ENCODE assay signal across 8 mouse cellular contexts in the genomic region with DNA sequence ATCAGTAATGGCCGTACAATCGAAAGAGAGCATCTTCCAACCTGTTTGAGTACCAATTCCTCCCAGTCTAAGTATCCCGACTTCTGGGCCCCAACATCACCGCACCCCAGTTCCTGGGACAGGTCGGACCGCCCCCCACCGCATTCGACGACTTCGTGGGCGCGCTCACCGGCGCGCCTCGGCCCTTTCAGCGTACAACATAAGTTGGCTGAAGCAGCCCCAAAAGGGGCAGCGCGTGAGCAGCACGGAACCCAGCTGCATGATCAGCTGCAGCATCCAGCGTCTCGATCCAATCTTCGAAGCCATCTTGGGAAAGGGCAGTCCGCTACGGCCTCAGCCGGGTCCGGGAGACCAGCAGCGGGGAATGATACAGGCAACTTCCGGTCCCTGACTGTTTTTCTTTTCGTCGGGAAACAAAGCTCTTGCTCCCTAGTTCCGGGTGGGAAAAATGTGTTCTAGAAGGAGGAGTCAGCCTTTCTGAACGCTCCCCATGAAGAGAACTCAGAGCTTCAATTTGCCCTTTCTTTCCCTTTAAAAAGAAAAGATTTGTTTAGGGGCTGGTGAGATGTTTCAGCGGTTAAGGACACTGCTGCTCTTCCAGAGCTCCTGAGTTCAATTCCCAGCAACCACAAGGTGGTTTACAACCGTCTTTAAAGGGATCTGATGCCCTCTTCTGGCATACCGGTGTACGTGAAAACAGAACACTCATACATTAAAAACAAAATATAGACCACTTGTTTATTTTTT. TPM values are rescaled to one million over a fixed set of nuclear protein-coding genes. Genes with fewer than 3 reads are reported as not detected.
A peak's percentile ranks its signal among the peaks of the same experiment; 100 is the strongest.
DNase-seq lines count a peak whose midpoint lies in the region; ATAC-seq lines count a peak whose summit lies in the region.

A gene (minus strand): TSS at position 366 of the 747 bp plus-strand sequence.

- DNase-seq in T-cell, adult 2 months (ENCODE audit: low spot score) = peak; percentile 84
- DNase-seq in cerebellum, postnatal 36 days = peak; percentile 87 to 90
- peak; percentile 89 to 91 for DNase-seq in frontal cortex, postnatal 36 days (ENCODE audit: low spot score in 2 of 2)
- peak; percentile 84 for DNase-seq in left cerebral cortex, adult 11 months (ENCODE audit: low spot score)
- DNase-seq in lung, postnatal 4 days = peak; percentile 94
- peak; percentile 90 for DNase-seq in retina, postnatal 7 days (ENCODE audit: low read depth, low spot score)
- DNase-seq in urinary bladder, adult 2 months (ENCODE audit: low spot score) = peak; percentile 64

- peaks cover 7% of the 10 kb centered on the region; the same call in 1 of the 2 replicates for H3K36me3 ChIP-seq in hindbrain, embryonic 15.5 days

- no peaks in the 10 kb centered on the region for H3K9me3 ChIP-seq in hindbrain, embryonic 15.5 days

- H3K4me2 ChIP-seq in hindbrain, embryonic 15.5 days = peak within 1 kb of the TSS; percentile 96

- ATAC-seq in hindbrain, embryonic 15.5 days (ENCODE audit: low FRiP score, low read depth) = peak; percentile 89

- H3K9ac ChIP-seq in hindbrain, embryonic 15.5 days = peak within 1 kb of the TSS; percentile 80

- peak within 1 kb of the TSS; percentile 83 for H3K27ac ChIP-seq in hindbrain, embryonic 15.5 days (replicated peaks)

- H3K27me3 ChIP-seq in hindbrain, embryonic 15.5 days = no peaks in the 10 kb centered on the region

- peak within 1 kb of the TSS; percentile 82 for H3K4me3 ChIP-seq in hindbrain, embryonic 15.5 days

- WGBS in hindbrain, embryonic 15.5 days = under 1% methylated on average over 37 of the region's 37 CpGs

- peaks cover 12% of the 10 kb centered on the region for H3K4me1 ChIP-seq in hindbrain, embryonic 15.5 days (replicated peaks)

RNA-seq across cellular contexts. Expression of the gene that starts here (rescaled TPM):
- 41.8 and 44.1 TPM in 2 replicates for polyA plus RNA-seq in hindbrain, embryonic 15.5 days (2015; fragmentation: Nextera tagmentation; extraction: Ambion mirVana)
- 15.0 and 17.4 TPM in 2 replicates for polyA plus RNA-seq in urinary bladder, adult 2 months (2012; rRNA removed)

Comparison
In these comparisons a context has a peak if more than half of its experiments do, and no peak if none do; other contexts are left out.
1. Peak in every context shown above with its lines: DNase-seq, ATAC-seq, H3K4me3 ChIP-seq and H3K27ac ChIP-seq.